Mouse (Mus musculus) lung, embryonic 15.5 days (tissue): ENCODE results near the gene Pam. TPM values are rescaled to one million over a fixed set of nuclear protein-coding genes. Genes with fewer than 3 reads are reported as not detected.

ENCODE experiments used
- ATAC-seq: fragments of 200-750 bp; cut with Nextera tagmentation; 2 replicates; pipeline ENCODE4 v1.8.0; 2017; ENCODE audit warnings: moderate number of reproducible peaks, borderline replicate concordance; ENCODE audit not compliant: low FRiP score, low TSS enrichment; ENCODE audit errors: extremely low read depth
- H3K27ac ChIP-seq: fragments of 300-500 bp; sonication (generic); 2 replicates; pipeline ENCODE4 v1.5.1; 2015; ENCODE audit warnings: moderate library complexity, mild to moderate bottlenecking, inconsistent platforms
- H3K27me3 ChIP-seq: fragments of 300-500 bp; sonication (generic); 2 replicates; pipeline ENCODE4 v1.6.1; 2015; ENCODE audit warnings: inconsistent platforms
- H3K36me3 ChIP-seq: fragments of 300-500 bp; sonication (generic); 2 replicates; pipeline ENCODE4 v1.6.1; 2015; ENCODE audit warnings: inconsistent platforms
- H3K4me1 ChIP-seq: fragments of 300-500 bp; sonication (generic); 2 replicates; pipeline ENCODE4 v1.6.1; 2015; ENCODE audit warnings: inconsistent platforms
- H3K4me2 ChIP-seq: fragments of 300-500 bp; sonication (generic); 2 replicates; pipeline ENCODE4 v1.6.1; 2015; ENCODE audit warnings: inconsistent platforms, mild to moderate bottlenecking, moderate library complexity
- H3K4me3 ChIP-seq: fragments of 300-500 bp; sonication (generic); 2 replicates; pipeline ENCODE4 v1.5.1; 2015; ENCODE audit warnings: mild to moderate bottlenecking, inconsistent platforms
- H3K9ac ChIP-seq: fragments of 300-500 bp; sonication (generic); 2 replicates; pipeline ENCODE4 v1.6.1; 2015; ENCODE audit warnings: inconsistent platforms
- H3K9me3 ChIP-seq: fragments of 300-500 bp; sonication (generic); 2 replicates; pipeline ENCODE4 v1.6.1; 2016; ENCODE audit warnings: inconsistent platforms
- WGBS: fragments of 180-500 bp; shearing (Covaris S2); methylation state at CpG from one replicate; pipeline ENCODE4 v1.1.7; 2015; 5-methylcytosine and 5-hydroxymethylcytosine counted together
- polyA plus RNA-seq: library from polyadenylated mRNA; unstranded; fragments of >200 nt; fragmentation: Nextera tagmentation; extraction: Ambion mirVana; gene quantifications from 2 replicates; pipeline ENCODE4 v1.2.1, GENCODE M21; 2015

Pam gene
- polyA plus RNA-seq, 1 experiment from 2014 or later = 52.7 TPM

DNA sequence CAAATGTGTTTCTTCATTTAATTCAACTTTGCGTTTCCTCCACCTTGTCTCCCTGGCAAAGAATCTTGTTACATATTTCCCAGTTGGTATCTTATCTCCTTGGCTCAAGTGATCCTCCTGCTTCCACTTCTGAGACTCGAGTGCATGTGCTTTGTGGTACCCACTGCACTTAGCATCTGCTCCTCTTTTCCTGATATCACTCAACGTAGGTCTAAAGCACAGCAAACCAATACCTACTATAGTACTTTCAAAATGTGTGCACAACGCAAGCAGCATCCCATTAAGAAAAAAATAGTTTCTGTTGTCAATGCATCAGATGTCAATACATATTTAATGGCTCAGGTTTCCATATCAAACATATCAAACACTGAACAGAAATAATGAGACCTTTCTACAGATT is 349.7 kb downstream of the Pam start:
- 69% methylated on average over 4 of the region's 4 CpGs for WGBS
- peaks cover 34% of the 10 kb centered on the region for H3K36me3 ChIP-seq
- no peak for ATAC-seq
- no peak overlapping the region for H3K4me2 ChIP-seq
- no peak overlapping the region for H3K4me3 ChIP-seq
- H3K9ac ChIP-seq = no peak overlapping the region
- H3K27me3 ChIP-seq = no peaks in the 10 kb centered on the region
- H3K27ac ChIP-seq = no peak overlapping the region
- no peaks in the 10 kb centered on the region for H3K4me1 ChIP-seq
- H3K9me3 ChIP-seq = no peaks in the 10 kb centered on the region
